Mouse (Mus musculus) CH12F3 (cell line): ENCODE measurements around the gene D930020B18Rik.

Experiments used
- in situ Hi-C: fragments of 300-500 bp; cut with MboI; formaldehyde crosslinking; loops from 2 replicates; pipeline ENCODE4 v1.14.3; 2020; ENCODE audit warnings: low sequenced_read_pairs

The D930020B18Rik gene

GRCm38 (mm10) chr10:121636276-121636675 is 5.1 kb upstream of the D930020B18Rik start:
- in situ Hi-C loops, result no loop called here

- in situ Hi-C loops, result no loop called here
Observed at GRCm38 (mm10) chr10:121639573-121639972, 1.8 kb upstream of the D930020B18Rik start.

GRCm38 (mm10) chr10:121640150-121640930 is 1.0 kb upstream of the D930020B18Rik start:
- in situ Hi-C loops, result no loop called here

- in situ Hi-C loops, result no loop called here
Observed at GRCm38 (mm10) chr10:121640944-121641271, 480 bp upstream of the D930020B18Rik start.

GRCm38 (mm10) chr10:121642054-121642947 is 913 bp downstream of the D930020B18Rik start:
- in situ Hi-C loops, result no loop called here

GRCm38 (mm10) chr10:121646294-121646693 is 4.9 kb downstream of the D930020B18Rik start:
- in situ Hi-C loops, result no loop called here

- in situ Hi-C loops, result no loop called here
Observed at GRCm38 (mm10) chr10:121653079-121653478, 11.7 kb downstream of the D930020B18Rik start.

GRCm38 (mm10) chr10:121655907-121656306 is 14.5 kb downstream of the D930020B18Rik start:
- in situ Hi-C loops, result no loop called here

- in situ Hi-C loops, result no loop called here
Observed at GRCm38 (mm10) chr10:121662711-121663110, 21.3 kb downstream of the D930020B18Rik start.

GRCm38 (mm10) chr10:121663599-121663998 is 22.2 kb downstream of the D930020B18Rik start:
- in situ Hi-C loops, result no loop called here

GRCm38 (mm10) chr10:121665631-121666145 is 24.3 kb downstream of the D930020B18Rik start:
- in situ Hi-C loops, result no loop called here

- in situ Hi-C loops, result no loop called here
Observed at GRCm38 (mm10) chr10:121669103-121669502, 27.7 kb downstream of the D930020B18Rik start.

GRCm38 (mm10) chr10:121677019-121677418 is 35.6 kb downstream of the D930020B18Rik start:
- in situ Hi-C loops, result loop anchor here (25.0 kb wide), 1 partner anchor 860 kb away; no protein-coding TSS in a partner anchor

GRCm38 (mm10) chr10:121680902-121681301 is 39.5 kb downstream of the D930020B18Rik start:
- in situ Hi-C loops, result loop anchor here (25.0 kb wide), 1 partner anchor 856 kb away; no protein-coding TSS in a partner anchor

- in situ Hi-C loops, result loop anchor here (25.0 kb wide), 1 partner anchor 855 kb away; no protein-coding TSS in a partner anchor
Observed at GRCm38 (mm10) chr10:121682539-121682938, 41.2 kb downstream of the D930020B18Rik start.

- in situ Hi-C loops, result loop anchor here (25.0 kb wide), 1 partner anchor 851 kb away; no protein-coding TSS in a partner anchor
Observed at GRCm38 (mm10) chr10:121686153-121686660, 44.8 kb downstream of the D930020B18Rik start.

GRCm38 (mm10) chr10:121687511-121687910 is 46.1 kb downstream of the D930020B18Rik start:
- in situ Hi-C loops, result loop anchor here (25.0 kb wide), 1 partner anchor 850 kb away; no protein-coding TSS in a partner anchor

GRCm38 (mm10) chr10:121689591-121690314 is 48.4 kb downstream of the D930020B18Rik start:
- in situ Hi-C loops, result loop anchor here (25.0 kb wide), 1 partner anchor 848 kb away; no protein-coding TSS in a partner anchor

- in situ Hi-C loops, result loop anchor here (25.0 kb wide), 1 partner anchor 844 kb away; no protein-coding TSS in a partner anchor
Observed at GRCm38 (mm10) chr10:121692944-121693579, 51.7 kb downstream of the D930020B18Rik start.
